Mouse (Mus musculus): ENCODE measurements around the gene Rasgef1c. TPM values are rescaled to one million over a fixed set of nuclear protein-coding genes. Genes with fewer than 3 reads are reported as not detected.
A peak's percentile ranks its signal among the peaks of the same experiment; 100 is the strongest.

Gene Rasgef1c
- polyA plus RNA-seq, 1 experiment from 2014 or later = 4.6 TPM

- Histone ChIP-seq H3K36me3 (ENCODE audit: control insufficient read depth, insufficient read depth, low read length) (no peaks in the 10 kb centered on the region), H3K4me2 (replicated peaks; ENCODE audit: low read depth, low read length) (no peak overlapping the region), H3K27me3 (ENCODE audit: control insufficient read depth, insufficient read depth, low read length) (no peaks in the 10 kb centered on the region), H3K4me1 (replicated peaks; ENCODE audit: control insufficient read depth, insufficient read depth, low read length) (no peaks in the 10 kb centered on the region), H3K4me3 (ENCODE audit: low read depth, low read length) (no peak overlapping the region), H3K27ac (ENCODE audit: low read depth, low read length) (no peak overlapping the region), H3K9me3 (ENCODE audit: control insufficient read depth, low read length) (no peaks in the 10 kb centered on the region), H3K9ac (ENCODE audit: low read depth, low read length) (no peak overlapping the region)
- ATAC-seq (ENCODE audit: low FRiP score) (no peak), DNase-seq (ENCODE audit: low spot score) (no peak)
- 79% methylated on average over 5 of the region's 5 CpGs for WGBS
Observed at GRCm38 (mm10) chr11:49943901-49944300, 42.3 kb downstream of the Rasgef1c start.

DNA sequence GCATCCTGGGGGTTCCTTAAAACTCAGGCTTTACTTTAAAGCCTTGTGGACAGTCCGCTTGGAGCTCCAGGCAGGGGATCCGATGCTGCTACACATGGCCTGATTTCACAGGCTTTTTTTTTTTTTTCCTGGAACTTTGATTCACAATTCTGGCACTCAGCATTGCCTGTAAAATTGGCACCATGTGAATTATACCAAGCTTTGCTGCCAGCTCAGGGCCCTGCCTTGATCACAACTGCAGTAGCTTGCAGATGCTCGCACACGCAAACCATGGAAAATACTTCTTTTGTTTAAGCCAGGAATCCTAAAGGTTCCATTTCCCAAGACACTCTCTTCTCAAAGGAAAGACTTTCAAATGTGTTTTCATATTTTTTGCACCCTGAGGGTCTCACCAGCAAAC is 44.1 kb downstream of the Rasgef1c start:
- Histone ChIP-seq H3K27ac (ENCODE audit: low read depth, low read length) (no peak overlapping the region), H3K9me3 (ENCODE audit: control insufficient read depth, low read length) (no peaks in the 10 kb centered on the region), H3K36me3 (ENCODE audit: control insufficient read depth, insufficient read depth, low read length) (no peaks in the 10 kb centered on the region), H3K4me2 (replicated peaks; ENCODE audit: low read depth, low read length) (no peak overlapping the region), H3K9ac (ENCODE audit: low read depth, low read length) (no peak overlapping the region), H3K27me3 (ENCODE audit: control insufficient read depth, insufficient read depth, low read length) (no peaks in the 10 kb centered on the region), H3K4me3 (ENCODE audit: low read depth, low read length) (no peak overlapping the region), H3K4me1 (replicated peaks; ENCODE audit: control insufficient read depth, insufficient read depth, low read length) (no peaks in the 10 kb centered on the region)
- ATAC-seq (ENCODE audit: low FRiP score) = no peak
- 92% methylated on average over 4 of the region's 4 CpGs for WGBS
- no peak for DNase-seq (ENCODE audit: low spot score)

- no peak overlapping the region for H3K27ac ChIP-seq (ENCODE audit: low read depth, low read length)
- H3K4me1 ChIP-seq (replicated peaks; ENCODE audit: control insufficient read depth, insufficient read depth, low read length) = no peaks in the 10 kb centered on the region
- H3K27me3 ChIP-seq (ENCODE audit: control insufficient read depth, insufficient read depth, low read length) = no peaks in the 10 kb centered on the region
- no peak overlapping the region for H3K9ac ChIP-seq (ENCODE audit: low read depth, low read length)
- no peak overlapping the region for H3K4me3 ChIP-seq (ENCODE audit: low read depth, low read length)
- no peaks in the 10 kb centered on the region for H3K9me3 ChIP-seq (ENCODE audit: control insufficient read depth, low read length)
- WGBS = 83% methylated on average over 5 of the region's 5 CpGs
- no peaks in the 10 kb centered on the region for H3K36me3 ChIP-seq (ENCODE audit: control insufficient read depth, insufficient read depth, low read length)
- no peak overlapping the region for H3K4me2 ChIP-seq (replicated peaks; ENCODE audit: low read depth, low read length)
- DNase-seq (ENCODE audit: low spot score) = no peak
- ATAC-seq (ENCODE audit: low FRiP score) = no peak
Observed at GRCm38 (mm10) chr11:49949839-49950238, 48.2 kb downstream of the Rasgef1c start.

DNA sequence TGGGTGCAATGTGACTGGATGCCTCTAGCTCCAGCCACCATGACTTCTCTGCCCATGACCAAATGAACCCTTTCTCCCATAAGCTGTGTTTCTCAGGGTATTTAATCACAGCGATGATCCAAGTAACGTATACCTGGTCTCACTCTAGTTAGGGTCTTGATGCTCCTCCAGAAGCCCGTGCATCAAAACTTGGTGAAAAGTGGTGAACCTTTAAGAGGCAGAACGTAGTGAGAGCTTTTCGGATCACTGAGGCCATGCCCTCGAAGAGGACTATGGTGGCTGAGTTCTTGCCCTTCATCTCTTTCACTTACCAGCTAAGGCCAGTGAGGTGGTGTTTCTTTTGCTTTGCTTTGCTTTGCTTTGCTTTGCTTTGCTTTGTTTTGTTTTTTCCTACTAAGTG is 52.0 kb downstream of the Rasgef1c start:
- DNase-seq (ENCODE audit: low spot score) (no peak), ATAC-seq (ENCODE audit: low FRiP score) (no peak)
- Histone ChIP-seq H3K9ac (ENCODE audit: low read depth, low read length) (no peak overlapping the region), H3K27me3 (ENCODE audit: control insufficient read depth, insufficient read depth, low read length) (no peaks in the 10 kb centered on the region), H3K36me3 (ENCODE audit: control insufficient read depth, insufficient read depth, low read length) (no peaks in the 10 kb centered on the region), H3K4me1 (replicated peaks; ENCODE audit: control insufficient read depth, insufficient read depth, low read length) (no peaks in the 10 kb centered on the region), H3K27ac (ENCODE audit: low read depth, low read length) (no peak overlapping the region), H3K9me3 (ENCODE audit: control insufficient read depth, low read length) (no peaks in the 10 kb centered on the region), H3K4me3 (ENCODE audit: low read depth, low read length) (no peak overlapping the region), H3K4me2 (replicated peaks; ENCODE audit: low read depth, low read length) (no peak overlapping the region)
- WGBS = 92% methylated on average over 6 of the region's 6 CpGs

DNA sequence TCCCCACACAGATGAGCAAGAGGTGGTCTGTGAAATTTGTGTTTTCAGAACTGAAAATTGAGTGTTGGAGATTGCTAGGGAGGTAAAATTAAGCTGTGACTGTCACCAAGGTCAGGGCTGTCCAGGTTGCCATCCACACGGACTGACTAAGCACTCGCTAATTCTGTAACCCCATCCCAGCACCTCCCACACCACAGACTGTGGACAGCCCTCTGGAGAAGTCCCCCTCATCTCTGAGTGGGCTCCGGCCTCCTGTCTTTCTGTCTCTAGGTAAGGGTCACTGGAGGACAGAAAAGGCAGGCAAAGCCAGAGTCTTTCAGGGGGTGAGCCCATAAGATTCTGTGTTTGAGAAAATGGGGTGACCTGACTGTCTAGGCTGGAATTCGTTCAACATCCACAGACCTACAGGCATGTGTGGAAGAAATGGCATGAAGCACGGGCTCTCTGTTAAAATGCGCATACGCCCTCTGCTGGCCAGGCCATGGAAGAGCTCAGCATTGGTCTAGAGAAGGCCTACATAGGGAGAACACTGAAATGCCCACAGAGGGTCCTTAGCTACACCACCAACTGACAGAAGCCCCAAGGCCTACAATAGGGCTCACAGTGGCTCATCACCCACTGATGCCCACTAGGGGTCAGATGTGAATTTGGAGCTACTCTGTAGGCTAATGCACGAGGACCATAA is 54.1 kb downstream of the Rasgef1c start:
- ATAC-seq (ENCODE audit: low FRiP score) (peak; percentile 75; the same call in 1 of the 2 replicates), DNase-seq (ENCODE audit: low spot score) (peak; percentile 88)
- H3K27me3 ChIP-seq (ENCODE audit: control insufficient read depth, insufficient read depth, low read length) = peaks cover 3% of the 10 kb centered on the region
- H3K9ac ChIP-seq (ENCODE audit: low read depth, low read length) = no peak overlapping the region
- no peaks in the 10 kb centered on the region for H3K9me3 ChIP-seq (ENCODE audit: control insufficient read depth, low read length)
- WGBS = 29% methylated on average over 8 of the region's 8 CpGs
- H3K4me1 ChIP-seq (replicated peaks; ENCODE audit: control insufficient read depth, insufficient read depth, low read length) = no peaks in the 10 kb centered on the region
- H3K4me2 ChIP-seq (replicated peaks; ENCODE audit: low read depth, low read length) = no peak overlapping the region
- H3K4me3 ChIP-seq (ENCODE audit: low read depth, low read length) = no peak overlapping the region
- H3K36me3 ChIP-seq (ENCODE audit: control insufficient read depth, insufficient read depth, low read length) = no peaks in the 10 kb centered on the region
- H3K27ac ChIP-seq (ENCODE audit: low read depth, low read length) = no peak overlapping the region

- no peak overlapping the region for H3K4me3 ChIP-seq (ENCODE audit: low read depth, low read length)
- WGBS = 83% methylated on average over 10 of the region's 10 CpGs
- H3K9me3 ChIP-seq (ENCODE audit: control insufficient read depth, low read length) = no peaks in the 10 kb centered on the region
- peaks cover 3% of the 10 kb centered on the region for H3K27me3 ChIP-seq (ENCODE audit: control insufficient read depth, insufficient read depth, low read length)
- H3K4me1 ChIP-seq (replicated peaks; ENCODE audit: control insufficient read depth, insufficient read depth, low read length) = no peaks in the 10 kb centered on the region
- no peak for DNase-seq (ENCODE audit: low spot score)
- no peaks in the 10 kb centered on the region for H3K36me3 ChIP-seq (ENCODE audit: control insufficient read depth, insufficient read depth, low read length)
- no peak overlapping the region for H3K4me2 ChIP-seq (replicated peaks; ENCODE audit: low read depth, low read length)
- no peak overlapping the region for H3K9ac ChIP-seq (ENCODE audit: low read depth, low read length)
- ATAC-seq (ENCODE audit: low FRiP score) = no peak
- no peak overlapping the region for H3K27ac ChIP-seq (ENCODE audit: low read depth, low read length)
Observed at GRCm38 (mm10) chr11:49958017-49958416, 56.4 kb downstream of the Rasgef1c start.

- H3K4me1 ChIP-seq (replicated peaks; ENCODE audit: control insufficient read depth, insufficient read depth, low read length) = no peaks in the 10 kb centered on the region
- no peak overlapping the region for H3K4me3 ChIP-seq (ENCODE audit: low read depth, low read length)
- H3K27me3 ChIP-seq (ENCODE audit: control insufficient read depth, insufficient read depth, low read length) = peaks cover 3% of the 10 kb centered on the region
- H3K36me3 ChIP-seq (ENCODE audit: control insufficient read depth, insufficient read depth, low read length) = no peaks in the 10 kb centered on the region
- H3K27ac ChIP-seq (ENCODE audit: low read depth, low read length) = no peak overlapping the region
- no peaks in the 10 kb centered on the region for H3K9me3 ChIP-seq (ENCODE audit: control insufficient read depth, low read length)
- 39% methylated on average over 10 of the region's 10 CpGs for WGBS
- H3K4me2 ChIP-seq (replicated peaks; ENCODE audit: low read depth, low read length) = no peak overlapping the region
- DNase-seq (ENCODE audit: low spot score) (peak; percentile 90), ATAC-seq (ENCODE audit: low FRiP score) (peak; percentile 65; the same call in 1 of the 2 replicates)
- H3K9ac ChIP-seq (ENCODE audit: low read depth, low read length) = no peak overlapping the region
Observed at GRCm38 (mm10) chr11:49961098-49961740, 59.6 kb downstream of the Rasgef1c start.

- no peak overlapping the region for H3K4me3 ChIP-seq (ENCODE audit: low read depth, low read length)
- DNase-seq (ENCODE audit: low spot score) = no peak
- H3K4me2 ChIP-seq (replicated peaks; ENCODE audit: low read depth, low read length) = no peak overlapping the region
- no peak overlapping the region for H3K27ac ChIP-seq (ENCODE audit: low read depth, low read length)
- no peaks in the 10 kb centered on the region for H3K4me1 ChIP-seq (replicated peaks; ENCODE audit: control insufficient read depth, insufficient read depth, low read length)
- ATAC-seq (ENCODE audit: low FRiP score) = no peak
- WGBS = 76% methylated on average over 3 of the region's 3 CpGs
- H3K9ac ChIP-seq (ENCODE audit: low read depth, low read length) = no peak overlapping the region
- no peaks in the 10 kb centered on the region for H3K36me3 ChIP-seq (ENCODE audit: control insufficient read depth, insufficient read depth, low read length)
- H3K27me3 ChIP-seq (ENCODE audit: control insufficient read depth, insufficient read depth, low read length) = peaks cover 2% of the 10 kb centered on the region
- no peaks in the 10 kb centered on the region for H3K9me3 ChIP-seq (ENCODE audit: control insufficient read depth, low read length)
Observed at GRCm38 (mm10) chr11:49965320-49965719, 63.7 kb downstream of the Rasgef1c start.

DNA sequence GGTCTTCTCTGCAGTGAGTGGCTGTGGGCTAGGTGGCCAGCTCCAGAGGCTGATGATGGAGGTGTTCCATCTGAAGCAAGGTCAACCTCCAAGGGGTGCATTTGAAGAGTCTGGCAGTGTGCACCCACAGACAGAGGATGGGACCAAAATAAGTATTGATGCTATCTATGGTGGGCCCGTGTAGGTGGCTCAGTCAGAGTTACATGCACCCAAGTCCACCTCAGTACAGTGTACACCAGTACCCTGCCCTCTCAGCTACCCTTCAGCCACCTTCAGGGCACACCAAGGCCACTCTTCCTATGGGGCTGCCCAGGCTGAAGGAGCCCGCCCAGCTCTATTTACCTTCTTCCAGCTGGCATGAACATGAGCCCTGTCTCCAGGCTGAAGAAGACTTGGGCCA is 68.1 kb downstream of the Rasgef1c start:
- no peak for DNase-seq (ENCODE audit: low spot score)

More for the DNA sequence above, 68.1 kb downstream of the Rasgef1c start:
- Histone ChIP-seq H3K4me2 (replicated peaks; ENCODE audit: low read depth, low read length) (no peak overlapping the region), H3K9me3 (ENCODE audit: control insufficient read depth, low read length) (no peaks in the 10 kb centered on the region), H3K9ac (ENCODE audit: low read depth, low read length) (no peak overlapping the region), H3K36me3 (ENCODE audit: control insufficient read depth, insufficient read depth, low read length) (no peaks in the 10 kb centered on the region), H3K4me3 (ENCODE audit: low read depth, low read length) (no peak overlapping the region), H3K27me3 (ENCODE audit: control insufficient read depth, insufficient read depth, low read length) (no peaks in the 10 kb centered on the region), H3K4me1 (replicated peaks; ENCODE audit: control insufficient read depth, insufficient read depth, low read length) (no peaks in the 10 kb centered on the region), H3K27ac (ENCODE audit: low read depth, low read length) (no peak overlapping the region)
- WGBS = 93% methylated on average over 2 of the region's 2 CpGs
- ATAC-seq (ENCODE audit: low FRiP score) = no peak
